Mouse (Mus musculus) limb, embryonic 10.5 days (tissue): ENCODE measurements around the gene Phc2. TPM values are rescaled to one million over a fixed set of nuclear protein-coding genes. Genes with fewer than 3 reads are reported as not detected.

Source experiments
- DNase-seq: peaks from one replicate; pipeline ENCODE4 v3.0.0-alpha.2; 2017; ENCODE audit warnings: low spot score
- H3K27ac ChIP-seq: fragments of 300-500 bp; sonication (generic); 2 replicates; pipeline ENCODE4 v1.5.1; 2016; ENCODE audit warnings: mild to moderate bottlenecking
- H3K27me3 ChIP-seq: fragments of 300-500 bp; sonication (generic); 2 replicates; pipeline ENCODE4 v1.6.1; 2016; ENCODE audit warnings: low read depth, mild to moderate bottlenecking; ENCODE audit not compliant: poor library complexity, severe bottlenecking
- H3K36me3 ChIP-seq: fragments of 300-500 bp; sonication (generic); 2 replicates; pipeline ENCODE4 v1.6.1; 2016; ENCODE audit warnings: mild to moderate bottlenecking, moderate library complexity
- H3K4me1 ChIP-seq: fragments of 300-500 bp; sonication (generic); 2 replicates; pipeline ENCODE4 v1.6.1; 2016
- H3K4me3 ChIP-seq: fragments of 300-500 bp; sonication (generic); 2 replicates; pipeline ENCODE4 v1.5.1; 2016; ENCODE audit warnings: mild to moderate bottlenecking, moderate library complexity
- H3K9me3 ChIP-seq: fragments of 300-500 bp; sonication (generic); replicated peaks from 2 replicates; pipeline ENCODE4 v1.6.1; 2016; ENCODE audit warnings: mild to moderate bottlenecking
- WGBS: fragments of 180-500 bp; shearing (Covaris S2); methylation state at CpG from one replicate; pipeline ENCODE4 v1.1.7; 2016; 5-methylcytosine and 5-hydroxymethylcytosine counted together
- polyA plus RNA-seq: library from polyadenylated mRNA; unstranded; fragments of >200 nt; fragmentation: Nextera tagmentation; extraction: Ambion mirVana; gene quantifications from 2 replicates; pipeline ENCODE4 v1.2.1, GENCODE M21; 2016

Phc2 gene
- polyA plus RNA-seq, 1 experiment from 2014 or later, result 71.1 TPM

DNA sequence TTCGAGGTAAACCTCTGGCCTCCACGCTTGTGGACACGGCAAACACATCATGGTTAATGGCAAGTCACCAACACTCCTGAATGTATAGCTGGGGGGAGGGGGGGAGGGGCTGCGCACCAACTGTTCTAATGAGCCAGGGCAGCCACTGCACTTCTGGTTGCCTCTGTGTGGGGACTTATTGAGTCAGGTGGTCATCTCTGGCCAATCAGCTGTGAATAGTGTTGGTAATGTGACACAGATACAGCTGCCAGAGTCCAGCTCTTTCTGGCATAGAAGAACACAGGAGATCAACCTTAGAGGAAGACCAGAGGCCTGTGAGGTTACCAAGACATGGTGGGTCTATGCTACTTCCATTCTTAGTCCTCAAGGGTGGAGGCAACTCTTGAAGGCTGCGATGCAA, 116.2 kb downstream of the Phc2 start:
- no peaks in the 10 kb centered on the region for H3K9me3 ChIP-seq
- H3K27ac ChIP-seq, result no peak overlapping the region
- DNase-seq, result no peak
- WGBS, result 81% methylated on average over 5 of the region's 5 CpGs
- peaks cover 37% of the 10 kb centered on the region for H3K4me1 ChIP-seq
- no peak overlapping the region for H3K4me3 ChIP-seq
- peaks cover 41% of the 10 kb centered on the region for H3K36me3 ChIP-seq
- H3K27me3 ChIP-seq, result no peaks in the 10 kb centered on the region

DNA sequence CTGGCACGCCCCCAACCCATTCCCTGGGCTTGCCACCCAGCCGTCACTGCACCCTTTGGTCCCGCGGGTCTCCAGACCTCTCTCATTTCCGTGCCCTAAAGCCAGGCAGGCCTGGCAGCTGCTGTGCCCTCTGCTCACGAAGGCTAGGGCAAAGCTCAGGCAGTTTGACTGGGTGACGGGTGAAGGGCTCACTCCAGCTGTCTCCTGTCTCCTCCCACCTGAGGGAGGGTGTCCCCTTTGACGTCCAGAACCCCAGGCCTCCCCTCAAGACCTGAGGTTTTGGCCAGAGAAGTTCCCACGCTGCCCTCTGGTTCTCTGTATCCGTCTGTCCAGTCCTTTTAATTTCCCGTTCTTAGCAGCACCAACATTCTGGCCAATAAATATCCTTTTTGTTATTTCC, 119.3 kb downstream of the Phc2 start:
- Histone ChIP-seq H3K27ac (no peak overlapping the region), H3K4me1 (peaks cover 20% of the 10 kb centered on the region), H3K4me3 (no peak overlapping the region), H3K36me3 (peaks cover 72% of the 10 kb centered on the region), H3K27me3 (no peaks in the 10 kb centered on the region), H3K9me3 (no peaks in the 10 kb centered on the region)
- WGBS, result 91% methylated on average over 11 of the region's 11 CpGs
- DNase-seq, result no peak

DNA sequence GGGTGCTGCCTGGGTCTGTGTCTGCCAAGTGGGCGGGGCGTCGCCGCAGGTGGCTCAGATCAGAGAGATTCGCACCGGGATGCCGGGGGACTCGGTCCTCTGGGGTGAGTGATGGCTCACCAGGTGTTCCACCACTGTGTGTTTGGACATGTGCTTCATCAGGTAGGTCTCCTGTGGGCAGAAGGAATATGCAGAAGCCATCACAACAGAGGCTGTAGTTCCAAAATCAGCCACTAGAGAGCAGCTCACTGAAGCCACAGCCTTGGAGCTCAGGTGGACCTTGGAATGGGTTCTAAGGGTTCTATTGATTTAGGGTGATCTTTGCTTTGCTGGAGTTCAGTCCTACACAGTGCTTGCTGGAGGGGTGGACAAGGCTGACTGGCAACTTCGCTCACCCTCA, 120.0 kb downstream of the Phc2 start:
- H3K27me3 ChIP-seq, result no peaks in the 10 kb centered on the region
- WGBS, result 91% methylated on average over 9 of the region's 9 CpGs
- H3K9me3 ChIP-seq, result no peaks in the 10 kb centered on the region
- H3K4me3 ChIP-seq, result no peak overlapping the region
- H3K36me3 ChIP-seq, result peaks cover 78% of the 10 kb centered on the region
- H3K4me1 ChIP-seq, result peaks cover 18% of the 10 kb centered on the region
- H3K27ac ChIP-seq, result no peak overlapping the region
- no peak for DNase-seq

DNA sequence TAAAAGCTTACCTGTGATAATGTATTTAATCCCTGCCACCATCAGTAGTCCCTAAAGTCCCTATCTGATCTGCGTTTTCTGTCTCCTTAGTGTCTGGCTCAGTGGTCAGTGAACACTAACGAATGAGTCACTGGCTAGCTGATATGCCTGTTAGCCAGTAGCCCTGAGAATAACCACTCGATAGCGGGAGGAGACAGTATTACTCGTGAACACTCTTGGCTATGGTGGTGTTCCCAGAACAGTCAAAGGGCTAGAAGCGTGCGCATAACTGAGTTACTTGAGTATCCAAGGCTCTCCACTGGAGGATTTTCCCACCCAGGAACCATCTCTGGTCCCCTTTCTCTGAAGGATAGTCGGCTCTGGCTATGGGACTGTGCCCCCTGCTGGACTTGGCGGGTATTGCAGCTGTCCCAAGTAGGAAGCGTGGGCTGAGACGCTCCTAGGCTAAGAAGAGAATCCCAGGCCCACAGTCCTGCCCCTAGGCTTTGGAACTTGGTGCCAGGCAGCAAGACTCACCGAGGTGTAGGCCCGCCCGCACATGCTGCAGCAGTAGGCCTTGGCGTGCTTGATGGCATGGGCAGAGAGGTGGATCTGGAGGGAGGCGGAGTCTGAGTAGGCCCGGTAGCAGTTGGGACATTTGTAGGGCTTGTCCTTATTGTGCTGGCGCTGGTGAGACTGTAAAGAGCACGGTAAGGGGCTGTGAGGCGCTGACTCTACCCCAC, 122.2 kb downstream of the Phc2 start:
- peak; percentile 86 for DNase-seq
- no peaks in the 10 kb centered on the region for H3K27me3 ChIP-seq
- no peaks in the 10 kb centered on the region for H3K4me1 ChIP-seq
- H3K4me3 ChIP-seq, result no peak overlapping the region
- H3K9me3 ChIP-seq, result no peaks in the 10 kb centered on the region
- WGBS, result 47% methylated on average over 20 of the region's 20 CpGs
- H3K27ac ChIP-seq, result 0 out of 2 replicates have a peak overlapping the region, but pooled peaks have one; percentile 33
- H3K36me3 ChIP-seq, result peaks cover 100% of the 10 kb centered on the region

DNA sequence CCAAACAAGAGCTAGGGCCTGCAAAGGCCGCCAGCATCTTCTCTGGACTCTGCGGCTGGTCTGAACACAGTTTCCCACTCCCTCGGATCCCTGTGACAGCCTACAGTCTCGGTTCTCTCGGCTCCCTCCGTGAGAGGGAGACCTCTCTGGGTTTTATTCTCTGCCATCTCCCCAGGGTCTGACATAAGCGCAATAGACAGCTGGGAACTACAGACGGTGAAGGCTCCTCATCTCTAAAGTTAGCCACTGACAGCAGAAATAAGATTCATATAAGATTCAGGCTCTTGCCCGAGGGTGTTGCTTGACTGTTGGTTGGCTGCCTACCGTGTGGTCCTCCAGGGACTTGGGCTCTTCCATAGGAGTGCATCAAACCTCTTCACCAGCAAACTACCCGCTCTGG, 123.1 kb downstream of the Phc2 start:
- Histone ChIP-seq H3K9me3 (no peaks in the 10 kb centered on the region), H3K27ac (no peak overlapping the region), H3K36me3 (peaks cover 100% of the 10 kb centered on the region), H3K27me3 (no peaks in the 10 kb centered on the region), H3K4me1 (no peaks in the 10 kb centered on the region), H3K4me3 (no peak overlapping the region)
- WGBS, result 89% methylated on average over 11 of the region's 11 CpGs
- no peak for DNase-seq

DNA sequence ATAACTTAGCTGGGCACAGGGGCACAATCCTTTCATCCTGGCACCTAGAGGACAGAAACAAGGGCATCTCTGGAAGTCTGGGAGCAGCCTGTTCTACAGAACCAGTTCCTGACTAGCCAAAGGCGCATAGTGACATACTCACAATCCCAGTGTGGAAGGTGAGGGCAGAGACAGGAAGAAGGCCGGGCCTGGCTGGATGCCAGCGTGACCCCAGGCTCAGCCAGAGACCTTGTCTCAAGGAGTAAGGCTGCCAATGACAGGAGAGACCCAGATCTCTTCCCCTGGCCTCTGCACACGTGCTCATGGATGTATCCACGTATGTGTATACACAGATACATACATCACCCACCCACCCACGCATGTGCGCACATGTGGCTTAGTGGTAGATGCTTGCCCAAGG, 127.5 kb downstream of the Phc2 start:
- Histone ChIP-seq H3K27ac (no peak overlapping the region), H3K9me3 (no peaks in the 10 kb centered on the region), H3K36me3 (peaks cover 100% of the 10 kb centered on the region), H3K27me3 (no peaks in the 10 kb centered on the region), H3K4me3 (no peak overlapping the region), H3K4me1 (no peaks in the 10 kb centered on the region)
- no peak for DNase-seq
- WGBS, result 94% methylated on average over 7 of the region's 7 CpGs

DNA sequence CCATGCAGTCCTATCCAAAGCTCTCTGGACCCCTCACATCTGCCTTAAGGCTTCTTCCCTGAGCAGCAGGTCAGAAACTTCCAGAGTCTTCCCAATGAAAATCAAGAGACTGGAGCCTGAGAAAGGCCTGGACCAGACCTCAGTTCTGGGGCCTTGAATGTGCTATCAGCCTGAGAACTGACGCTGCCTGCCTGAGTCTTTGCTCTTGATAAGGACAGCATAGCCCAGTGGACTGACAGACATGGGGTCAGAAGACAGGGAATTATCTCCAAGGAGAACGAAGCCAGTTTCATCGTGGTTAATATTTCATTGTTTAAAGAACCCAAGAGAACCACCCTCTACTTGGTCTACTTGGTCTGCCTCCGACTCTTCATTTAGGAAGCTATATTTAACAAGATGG, 128.1 kb downstream of the Phc2 start:
- Histone ChIP-seq H3K4me3 (no peak overlapping the region), H3K27me3 (no peaks in the 10 kb centered on the region), H3K4me1 (no peaks in the 10 kb centered on the region), H3K36me3 (peaks cover 100% of the 10 kb centered on the region), H3K9me3 (no peaks in the 10 kb centered on the region), H3K27ac (no peak overlapping the region)
- 85% methylated on average over 4 of the region's 4 CpGs for WGBS
- no peak for DNase-seq

DNA sequence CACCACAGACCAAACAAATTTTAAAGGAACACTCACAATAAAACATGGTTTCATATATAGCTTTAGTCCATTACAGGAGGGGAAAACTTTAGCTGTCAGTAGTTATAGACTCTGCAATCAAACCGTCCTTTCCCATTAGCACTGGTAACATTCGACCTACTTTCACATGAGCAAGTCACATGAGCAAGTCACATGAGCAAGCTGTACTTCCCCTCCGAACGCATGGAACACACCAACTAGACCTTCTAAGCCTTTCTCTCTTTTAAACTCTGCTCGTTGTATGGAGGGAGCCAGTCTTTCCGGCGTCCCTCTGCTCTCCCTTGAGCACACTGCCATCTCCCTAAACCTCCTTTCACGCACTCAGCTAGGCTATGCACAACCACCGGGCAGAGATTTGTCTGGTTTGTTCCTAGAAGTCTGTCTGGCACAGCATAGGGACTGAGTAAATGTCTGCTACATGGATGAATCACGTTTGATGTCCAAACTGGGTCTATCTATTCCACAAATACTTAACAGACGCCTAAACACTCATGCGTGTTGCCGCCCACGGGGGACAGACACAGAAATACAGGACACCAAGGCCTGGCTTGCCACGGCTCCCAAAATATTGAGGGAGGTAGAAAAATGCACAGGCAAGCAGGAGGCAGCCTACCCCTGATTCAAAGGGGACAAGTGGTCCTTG, 130.6 kb downstream of the Phc2 start:
- DNase-seq, result no peak
- Histone ChIP-seq H3K4me1 (peaks cover 8% of the 10 kb centered on the region), H3K4me3 (no peak overlapping the region), H3K36me3 (peaks cover 100% of the 10 kb centered on the region), H3K9me3 (no peaks in the 10 kb centered on the region), H3K27me3 (no peaks in the 10 kb centered on the region), H3K27ac (no peak overlapping the region)
- WGBS, result 94% methylated on average over 15 of the region's 15 CpGs

DNA sequence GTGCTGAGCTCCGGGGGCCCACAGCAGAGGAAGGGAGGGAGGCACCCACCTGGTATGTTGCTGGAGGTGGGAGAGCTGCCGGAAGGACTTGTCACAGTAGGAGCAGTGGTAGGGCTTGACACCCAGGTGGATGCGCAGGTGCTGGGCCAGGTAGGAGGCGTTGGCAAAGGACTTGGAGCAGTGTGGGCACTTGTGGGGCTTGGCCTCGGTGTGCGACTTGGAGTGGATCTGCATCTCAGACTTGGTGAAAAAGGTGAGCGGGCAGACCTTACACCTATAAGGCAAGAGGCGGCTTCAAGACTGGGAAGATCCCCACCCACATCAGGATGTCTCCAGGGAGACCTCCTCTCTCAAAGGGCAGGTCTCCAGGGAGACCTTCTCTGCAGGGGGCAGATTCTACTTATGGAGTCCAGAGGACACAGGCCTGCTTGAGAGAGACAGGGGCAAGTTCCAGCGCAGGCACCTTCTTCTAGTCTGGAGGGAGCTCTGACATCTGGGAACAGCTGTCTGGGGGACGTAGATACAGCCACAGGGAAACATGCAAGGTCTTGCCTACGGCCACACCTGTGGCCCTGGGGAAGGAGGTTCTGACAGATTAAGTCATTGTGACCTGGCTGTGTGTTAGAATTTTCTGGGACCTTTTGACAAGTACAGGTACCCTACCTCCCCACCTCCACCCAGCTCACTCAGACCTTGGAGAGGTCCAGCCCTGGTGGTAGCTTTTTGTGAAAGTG, 131.6 kb downstream of the Phc2 start:
- Histone ChIP-seq H3K4me3 (no peak overlapping the region), H3K27me3 (no peaks in the 10 kb centered on the region), H3K36me3 (peaks cover 100% of the 10 kb centered on the region), H3K27ac (no peak overlapping the region), H3K4me1 (peaks cover 18% of the 10 kb centered on the region), H3K9me3 (no peaks in the 10 kb centered on the region)
- 94% methylated on average over 11 of the region's 11 CpGs for WGBS
- no peak for DNase-seq

DNA sequence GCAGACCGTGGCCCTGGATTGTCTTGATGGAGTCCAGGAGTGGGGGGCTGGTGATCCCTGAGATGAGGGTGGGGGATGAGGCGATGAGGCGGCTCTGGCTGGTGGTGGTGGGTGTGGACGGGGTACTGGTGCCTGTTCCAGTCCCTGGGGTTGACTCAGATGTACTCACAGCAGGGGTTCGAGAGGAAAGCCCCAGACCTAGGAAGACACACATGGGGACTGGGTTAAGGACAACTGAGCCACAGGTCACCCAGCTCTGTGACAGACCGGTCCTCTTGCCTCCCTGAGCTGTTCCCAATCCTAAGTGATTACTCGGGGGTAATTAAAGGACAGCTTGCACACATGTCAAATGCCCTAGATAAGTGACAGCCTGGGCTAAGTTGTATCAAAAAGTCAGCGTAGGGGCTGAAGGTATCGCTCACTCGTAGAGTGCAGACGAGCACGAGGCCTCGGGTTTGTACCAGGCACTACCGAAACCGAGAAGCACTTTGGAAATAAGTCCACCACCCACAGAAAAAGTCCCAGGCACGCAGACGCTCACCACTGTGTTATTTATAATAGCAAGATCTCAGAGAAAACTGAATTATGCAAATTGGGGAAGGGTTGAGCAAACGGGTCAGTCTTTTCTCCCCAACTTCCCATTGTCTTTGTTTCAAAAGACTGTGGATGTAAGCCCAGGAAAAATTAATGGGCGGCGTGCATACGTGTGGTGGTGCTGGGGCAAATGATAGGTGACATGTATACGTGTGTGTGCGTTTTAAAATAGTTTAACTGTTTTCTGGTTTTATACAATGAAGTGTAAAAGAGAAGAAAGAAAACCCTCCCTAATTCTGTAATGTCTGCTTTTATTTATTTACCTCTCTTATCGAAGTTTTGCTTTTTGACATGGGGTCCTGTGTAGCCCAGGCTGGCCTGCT, 132.8 kb downstream of the Phc2 start:
- 92% methylated on average over 24 of the region's 24 CpGs for WGBS
- H3K9me3 ChIP-seq, result no peaks in the 10 kb centered on the region
- H3K27ac ChIP-seq, result no peak overlapping the region
- peaks cover 29% of the 10 kb centered on the region for H3K4me1 ChIP-seq
- H3K36me3 ChIP-seq, result peaks cover 99% of the 10 kb centered on the region
- H3K4me3 ChIP-seq, result no peak overlapping the region
- no peak for DNase-seq
- H3K27me3 ChIP-seq, result no peaks in the 10 kb centered on the region

DNA sequence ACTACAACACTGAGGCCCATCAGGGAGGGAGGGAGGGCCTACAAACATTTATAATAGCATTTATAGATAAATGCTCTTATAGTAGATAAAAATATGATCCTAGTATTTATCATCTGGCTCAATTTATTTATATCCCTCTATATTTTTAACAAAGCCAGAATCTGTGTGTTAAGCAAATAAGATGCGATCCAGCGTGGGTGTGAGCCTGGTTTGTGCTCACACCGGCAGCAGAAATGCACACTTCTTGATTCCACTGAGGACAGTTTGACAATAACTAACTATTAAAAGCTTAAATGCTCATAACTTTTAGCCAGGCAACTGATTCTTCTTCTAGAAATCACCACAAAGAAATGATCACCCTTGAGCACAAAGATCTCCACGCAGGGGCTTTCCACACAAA, 133.6 kb downstream of the Phc2 start:
- DNase-seq, result no peak
- H3K27me3 ChIP-seq, result no peaks in the 10 kb centered on the region
- no peak overlapping the region for H3K4me3 ChIP-seq
- WGBS, result 97% methylated on average over 4 of the region's 4 CpGs
- H3K4me1 ChIP-seq, result peaks cover 33% of the 10 kb centered on the region
- H3K9me3 ChIP-seq, result no peaks in the 10 kb centered on the region
- no peak overlapping the region for H3K27ac ChIP-seq
- peaks cover 99% of the 10 kb centered on the region for H3K36me3 ChIP-seq

DNA sequence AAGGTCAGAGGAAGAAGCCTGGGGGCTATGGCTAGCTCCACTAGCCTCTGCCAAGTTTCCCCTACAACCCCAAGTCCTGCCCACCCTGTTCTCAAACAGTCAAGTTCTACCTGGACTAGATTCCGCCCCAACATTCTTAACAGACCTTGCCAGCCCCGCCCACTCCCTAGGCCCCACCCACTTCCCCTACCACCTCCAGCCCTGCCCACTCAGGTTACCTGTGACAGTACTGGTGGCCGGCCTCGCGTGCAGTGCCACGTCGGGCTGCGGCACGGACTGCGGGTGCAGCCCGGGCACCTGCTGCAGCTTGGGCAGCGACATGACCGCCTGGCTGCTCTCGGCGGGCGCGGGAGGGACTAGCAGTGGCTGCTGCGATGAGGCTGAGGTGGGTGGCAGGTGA, 135.1 kb downstream of the Phc2 start:
- no peaks in the 10 kb centered on the region for H3K27me3 ChIP-seq
- peaks cover 99% of the 10 kb centered on the region for H3K36me3 ChIP-seq
- H3K27ac ChIP-seq, result no peak overlapping the region
- peaks cover 41% of the 10 kb centered on the region for H3K4me1 ChIP-seq
- no peaks in the 10 kb centered on the region for H3K9me3 ChIP-seq
- no peak for DNase-seq
- 0 out of 2 replicates have a peak overlapping the region, but pooled peaks have one; percentile 9 for H3K4me3 ChIP-seq
- WGBS, result 34% methylated on average over 18 of the region's 18 CpGs
